Mouse (Mus musculus): Measurements from ENCODE around the gene Zfp512b. TPM values are rescaled to one million over a fixed set of nuclear protein-coding genes. Genes with fewer than 3 reads are reported as not detected.

The Zfp512b gene
- 10 to 100 TPM; 23.9 to 37.2 TPM for polyA plus RNA-seq (2017; shearing (Covaris generic))

GRCm38 (mm10) chr2:181592231-181593041 is at the start of gene Zfp512b:
TSS of gene Zfp512b (minus strand) at chr2:181592803.

GRCm38 (mm10) chr2:181598454-181599351 is 6.1 kb upstream of the Zfp512b start, which contains the start of gene Samd10:
TSS of gene Samd10 (minus strand) at chr2:181599212.

GRCm38 (mm10) chr2:181591528-181592085 is 996 bp downstream of the Zfp512b start, which contains the start of gene Prpf6:
TSS of gene Prpf6 (plus strand) at chr2:181591868.

GRCm38 (mm10) chr2:181584411-181584942 is 8.1 kb downstream of the Zfp512b start, which contains the start of gene Uckl1:
TSS of gene Uckl1 (minus strand) at chr2:181584892.

Other genes starting within 250 kb of the Zfp512b start
- 100 to 1,000 TPM in 1 of 2 experiments, 10 to 100 TPM in 1; 85.3 to 107 TPM for gene Zgpat, start 227.9 kb downstream of the Zfp512b start, polyA plus RNA-seq (2017; shearing (Covaris generic))
- gene Arfrp1, start 227.4 kb downstream of the Zfp512b start, polyA plus RNA-seq (2017; shearing (Covaris generic)) = 100 to 1,000 TPM; 135 to 144 TPM
- gene Lime1, start 212.7 kb downstream of the Zfp512b start, polyA plus RNA-seq (2017; shearing (Covaris generic)) = 100 to 1,000 TPM; 317 TPM
- gene Zbtb46, start 133.4 kb downstream of the Zfp512b start, polyA plus RNA-seq (2017; shearing (Covaris generic)) = 1 to 10 TPM; 2.1 to 2.2 TPM
- 1 to 10 TPM in 1 of 2 experiments, under 1 TPM in 1; 0.66 to 2.1 TPM for gene Abhd16b, start 99.6 kb downstream of the Zfp512b start, polyA plus RNA-seq (2017; shearing (Covaris generic))
- gene Tpd52l2, start 95.7 kb downstream of the Zfp512b start, polyA plus RNA-seq (2017; shearing (Covaris generic)) = 10 to 100 TPM; 79.6 to 96.6 TPM
- 100 to 1,000 TPM in 1 of 2 experiments, 10 to 100 TPM in 1; 94.2 to 122 TPM for gene Dnajc5, start 72.3 kb downstream of the Zfp512b start, polyA plus RNA-seq (2017; shearing (Covaris generic))
- gene Uckl1, start 7.9 kb downstream of the Zfp512b start, polyA plus RNA-seq (2017; shearing (Covaris generic)) = 100 to 1,000 TPM; 197 to 240 TPM
- gene Prpf6, start 935 bp downstream of the Zfp512b start, polyA plus RNA-seq (2017; shearing (Covaris generic)) = 100 to 1,000 TPM in 1 of 2 experiments, 10 to 100 TPM in 1; 85.7 to 111 TPM
- 10 to 100 TPM; 33.2 to 43.9 TPM for gene Samd10, start 6.4 kb upstream of the Zfp512b start, polyA plus RNA-seq (2017; shearing (Covaris generic))
- gene Gm29797, start 64.2 kb upstream of the Zfp512b start, polyA plus RNA-seq (2017; shearing (Covaris generic)) = not detected
- 1 to 10 TPM in 1 of 2 experiments, not detected in 1; 1.5 TPM for gene Sox18, start 78.8 kb upstream of the Zfp512b start, polyA plus RNA-seq (2017; shearing (Covaris generic))
- gene Tcea2, start 87.5 kb upstream of the Zfp512b start, polyA plus RNA-seq (2017; shearing (Covaris generic)) = 10 to 100 TPM; 20.4 to 20.6 TPM
- gene Rgs19, start 101.2 kb upstream of the Zfp512b start, polyA plus RNA-seq (2017; shearing (Covaris generic)) = 100 to 1,000 TPM; 186 to 225 TPM
- not detected for gene Lkaaear1, start 105.6 kb upstream of the Zfp512b start, polyA plus RNA-seq (2017; shearing (Covaris generic))
- not detected for gene Oprl1, start 122.2 kb upstream of the Zfp512b start, polyA plus RNA-seq (2017; shearing (Covaris generic))
- under 1 TPM; 0.24 to 0.64 TPM for gene Myt1, start 170.5 kb upstream of the Zfp512b start, polyA plus RNA-seq (2017; shearing (Covaris generic))
- 10 to 100 TPM; 57.5 to 67.5 TPM for gene Pcmtd2, start 245.1 kb upstream of the Zfp512b start, polyA plus RNA-seq (2017; shearing (Covaris generic))